In the genomic region with DNA sequence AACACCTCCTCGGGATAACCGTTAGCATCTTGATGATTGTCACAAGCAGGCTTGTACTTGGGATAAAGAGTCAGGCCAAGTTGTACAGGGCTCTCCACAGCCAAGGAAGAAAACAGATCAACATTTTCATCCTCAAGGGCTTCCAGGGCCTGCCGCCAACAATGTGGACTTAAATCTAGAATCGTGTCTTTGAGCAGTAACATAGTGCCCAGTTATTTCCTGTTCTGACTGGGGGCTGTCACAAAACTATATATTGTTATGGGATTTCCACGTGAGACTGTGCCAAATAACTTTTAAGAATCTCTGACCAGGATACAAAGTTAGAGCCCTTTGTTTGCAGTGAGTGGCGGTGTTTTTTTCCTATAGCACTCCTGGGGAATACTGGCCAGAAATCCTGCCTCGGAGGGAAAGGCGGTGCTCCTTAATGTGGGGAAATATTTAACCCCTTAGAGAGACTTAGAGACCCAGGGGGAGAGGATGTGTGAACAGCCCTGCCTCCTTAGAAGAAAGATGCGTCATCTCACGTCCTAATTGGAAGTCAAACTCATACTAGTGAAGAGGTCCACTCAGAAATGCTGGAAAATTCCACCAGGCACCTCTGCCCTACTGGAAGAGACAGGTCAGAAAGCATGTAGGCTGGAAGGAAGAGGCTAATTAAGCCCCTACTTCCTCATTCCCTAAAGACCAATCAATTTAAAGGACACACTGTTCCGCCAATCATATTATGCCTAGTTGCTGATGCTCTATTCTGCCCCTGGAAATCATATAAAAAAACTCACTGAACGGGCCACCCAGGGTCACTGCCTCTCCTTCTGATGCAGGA, we compare ENCODE assay signal across 13 mouse cellular contexts. TPM values are rescaled to one million over a fixed set of nuclear protein-coding genes. Genes with fewer than 3 reads are reported as not detected.
DNase-seq lines count a peak whose midpoint lies in the region; ATAC-seq and TF ChIP-seq lines count a peak whose summit lies in the region.
"Had no signal": no experiment of that assay in that cellular context is flagged by ENCODE, and none has a peak within 500 bp of the region (broad histone marks: within the 10 kb centered on the region; RNA-seq: fewer than 3 reads in every experiment).

No protein-coding gene starts in this region.

- H3K9ac ChIP-seq in intestine, embryonic 14.5 days (ENCODE audit: low read length), result no peak overlapping the region
- H3K9ac ChIP-seq in intestine, embryonic 15.5 days, result no peak overlapping the region
- H3K9ac ChIP-seq in limb, embryonic 14.5 days (ENCODE audit: low read depth, low read length, severe bottlenecking), result no peak overlapping the region
- H3K9ac ChIP-seq: hindbrain, embryonic 15.5 days; liver, embryonic 14.5 days had no signal

- 53% methylated on average over 12 of the region's 12 CpGs for WGBS in intestine, embryonic 14.5 days
- WGBS in intestine, embryonic 15.5 days, result 46% methylated on average over 12 of the region's 12 CpGs
- WGBS in kidney, adult 2 months, result 47% methylated on average over 12 of the region's 12 CpGs
- 37% methylated on average over 12 of the region's 12 CpGs for whole genome bisulfite sequencing in limb, embryonic 14.5 days

- no peak for ATAC-seq in intestine, embryonic 14.5 days (replicated peaks; ENCODE audit: low FRiP score, low TSS enrichment, low read depth)
- no peak for ATAC-seq in intestine, embryonic 15.5 days
- ATAC-seq in limb, embryonic 14.5 days (ENCODE audit: low FRiP score, low read depth), result peak; percentile 41; the same call in 1 of the 2 replicates

- no peaks in the 10 kb centered on the region for H3K36me3 ChIP-seq in intestine, embryonic 14.5 days (ENCODE audit: control insufficient read depth, insufficient read depth, low read length)
- no peaks in the 10 kb centered on the region for H3K36me3 ChIP-seq in intestine, embryonic 15.5 days
- H3K36me3 ChIP-seq in kidney, adult 2 months (ENCODE audit: control insufficient read depth, insufficient read depth, low read length), result no peaks in the 10 kb centered on the region
- H3K36me3 ChIP-seq in limb, embryonic 14.5 days (ENCODE audit: control insufficient read depth, insufficient read depth, low read length), result no peaks in the 10 kb centered on the region
- H3K36me3 ChIP-seq: hindbrain, embryonic 15.5 days had no signal

- peak overlapping the region; percentile 41 for H3K27ac ChIP-seq in intestine, embryonic 14.5 days (ENCODE audit: low read depth)
- no peak overlapping the region for H3K27ac ChIP-seq in intestine, embryonic 15.5 days
- peak overlapping the region; percentile 71 for H3K27ac ChIP-seq in kidney, adult 2 months (ENCODE audit: insufficient read depth, low read depth, low read length)
- no peak overlapping the region for H3K27ac ChIP-seq in limb, embryonic 14.5 days (replicated peaks; ENCODE audit: low read depth, low read length)
- H3K27ac ChIP-seq: hindbrain, embryonic 15.5 days; left cerebral cortex, adult 2 months; liver, embryonic 14.5 days had no signal

- DNase-seq in intestine, embryonic 14.5 days (ENCODE audit: low spot score), result no peak
- DNase-seq in heart, adult 9 months (ENCODE audit: low spot score in 2 of 2), result peak; percentile 7 to 37
- DNase-seq in kidney, adult 2 months, result peak; percentile 56
- DNase-seq in limb, embryonic 14.5 days (ENCODE audit: low spot score), result peak; percentile 28
- DNase-seq in layer of hippocampus, adult 8-10 months (ENCODE audit: low spot score in 2 of 2), result no peak
- DNase-seq in spleen, adult 18-20 months, result no peak
- DNase-seq: gastrocnemius, postnatal 10 days; midbrain, embryonic 14.5 days; right cerebral cortex, postnatal 14 days had no signal

- H3K27me3 ChIP-seq in intestine, embryonic 14.5 days (replicated peaks; ENCODE audit: control insufficient read depth, insufficient read depth, low read length), result no peaks in the 10 kb centered on the region
- no peaks in the 10 kb centered on the region for H3K27me3 ChIP-seq in intestine, embryonic 15.5 days (replicated peaks)
- H3K27me3 ChIP-seq in kidney, adult 2 months (replicated peaks; ENCODE audit: control insufficient read depth, insufficient read depth, low read length), result no peaks in the 10 kb centered on the region
- H3K27me3 ChIP-seq in limb, embryonic 14.5 days (ENCODE audit: control insufficient read depth, insufficient read depth, low read length), result no peaks in the 10 kb centered on the region
- H3K27me3 ChIP-seq: hindbrain, embryonic 15.5 days had no signal

- 0 out of 2 replicates have a peak, but pooled peaks cover 3% of the 10 kb centered on the region for H3K9me3 ChIP-seq in intestine, embryonic 14.5 days (ENCODE audit: control insufficient read depth, low read length)
- H3K9me3 ChIP-seq in intestine, embryonic 15.5 days, result no peaks in the 10 kb centered on the region
- H3K9me3 ChIP-seq in limb, embryonic 14.5 days (ENCODE audit: control insufficient read depth, low read length), result no peaks in the 10 kb centered on the region
- H3K9me3 ChIP-seq: hindbrain, embryonic 15.5 days had no signal

- no peak for TF ChIP-seq CTCF in kidney, adult 2 months (conservative IDR thresholded peaks at IDR 0.05; ENCODE audit: insufficient read depth, insufficient read length, low read depth, low read length)

- no peak overlapping the region for H3K4me2 ChIP-seq in intestine, embryonic 14.5 days (ENCODE audit: low read length)
- H3K4me2 ChIP-seq in intestine, embryonic 15.5 days (replicated peaks), result no peak overlapping the region
- H3K4me2 ChIP-seq in limb, embryonic 14.5 days (replicated peaks; ENCODE audit: low read depth, low read length, severe bottlenecking), result no peak overlapping the region
- H3K4me2 ChIP-seq: hindbrain, embryonic 15.5 days had no signal

- no peak overlapping the region for H3K4me3 ChIP-seq in intestine, embryonic 14.5 days (ENCODE audit: low read depth, low read length)
- H3K4me3 ChIP-seq in intestine, embryonic 15.5 days (replicated peaks), result no peak overlapping the region
- no peak overlapping the region for H3K4me3 ChIP-seq in kidney, adult 2 months (ENCODE audit: insufficient read depth, low read depth, low read length)
- H3K4me3 ChIP-seq in limb, embryonic 14.5 days (replicated peaks; ENCODE audit: low read length), result no peak overlapping the region
- H3K4me3 ChIP-seq: hindbrain, embryonic 15.5 days; left cerebral cortex, adult 2 months had no signal

- TF ChIP-seq POLR2A in kidney, adult 2 months (IDR thresholded peaks at IDR 0.05; ENCODE audit: low read depth, low read length), result no peak
- TF ChIP-seq POLR2A in limb, embryonic 14.5 days (IDR thresholded peaks at IDR 0.05; ENCODE audit: borderline replicate concordance, extremely low read depth, insufficient read depth, insufficient read length), result no peak

- 0 out of 2 replicates have a peak, but pooled peaks cover 6% of the 10 kb centered on the region for H3K4me1 ChIP-seq in intestine, embryonic 14.5 days (replicated peaks; ENCODE audit: control insufficient read depth, insufficient read depth, low read length)
- no peaks in the 10 kb centered on the region for H3K4me1 ChIP-seq in intestine, embryonic 15.5 days (replicated peaks)
- H3K4me1 ChIP-seq in kidney, adult 2 months (ENCODE audit: control insufficient read depth, insufficient read depth, low read length), result no peaks in the 10 kb centered on the region
- peaks cover 6% of the 10 kb centered on the region for H3K4me1 ChIP-seq in limb, embryonic 14.5 days (ENCODE audit: control insufficient read depth, insufficient read depth, low read length)
- H3K4me1 ChIP-seq: hindbrain, embryonic 15.5 days had no signal

RNA-seq across cellular contexts. Expression of a gene that starts 55.3 kb away (rescaled TPM):
- polyA plus RNA-seq in intestine, embryonic 14.5 days (2014; fragmentation: Nextera tagmentation; extraction: Ambion mirVana), result 119 and 126 TPM in 2 replicates
- 120 and 131 TPM in 2 replicates for polyA plus RNA-seq in intestine, embryonic 15.5 days (2015; fragmentation: Nextera tagmentation; extraction: Ambion mirVana)
- 137 and 158 TPM in 2 replicates for polyA plus RNA-seq in kidney, adult 2 months (2012; rRNA removed)
- 69.5 and 87.3 TPM in 2 replicates for polyA plus RNA-seq in limb, embryonic 14.5 days (2012; rRNA removed)
- 144 and 150 TPM in 2 replicates for polyA plus RNA-seq in limb, embryonic 14.5 days (2014; fragmentation: Nextera tagmentation; extraction: Ambion mirVana)
- 10 to 100 TPM; 74.3 to 83.6 (median 79.5) TPM for total RNA-seq in layer of hippocampus, adult 8-10 months (2022)

Comparison
In these comparisons a context has a peak if more than half of its experiments do, and no peak if none do; other contexts are left out.
1. H3K27ac ChIP-seq: peak in intestine, embryonic 14.5 days (single experiment) and kidney, adult 2 months (single experiment); none in intestine, embryonic 15.5 days (single experiment) and limb, embryonic 14.5 days (single experiment).
2. DNase-seq: peak in heart, adult 9 months (2 of 2), kidney, adult 2 months (single experiment) and limb, embryonic 14.5 days (single experiment); none in intestine, embryonic 14.5 days (single experiment), layer of hippocampus, adult 8-10 months (0 of 2) and spleen, adult 18-20 months (0 of 2).